Mouse (Mus musculus) MEL (cell line): ENCODE measurements around the gene Klf2. TPM values are rescaled to one million over a fixed set of nuclear protein-coding genes. Genes with fewer than 3 reads are reported as not detected.

Experiments
- DNase-seq: peaks from one replicate; pipeline ENCODE4 v3.0.0; 2011; ENCODE audit warnings: low read depth, low spot score
- H3K27ac ChIP-seq: 2 replicates; pipeline ENCODE4 v1.5.1; 2012; ENCODE audit warnings: low read depth, mild to moderate bottlenecking, control low read depth, low read length, moderate library complexity; ENCODE audit not compliant: control insufficient read depth
- H3K27me3 ChIP-seq, 2 experiments: fragments of 150-350 bp in 1 of 2; sonication (generic) in 1 of 2; 2 replicates each; pipeline ENCODE4 v1.6.1; 2012; ENCODE audit warnings: low read length in 2 of 2, mild to moderate bottlenecking in 2 of 2, improper control_type of control experiment in 1 of 2, moderate library complexity in 1 of 2; ENCODE audit not compliant: insufficient read depth in 2 of 2, control insufficient read depth in 1 of 2
- H3K36me3 ChIP-seq, 2 experiments: 2 replicates each; pipeline ENCODE4 v1.6.1; 2012 to 2014; ENCODE audit warnings: low read length in 2 of 2, improper control_type of control experiment in 1 of 2, inconsistent platforms in 1 of 2, mild to moderate bottlenecking in 1 of 2; ENCODE audit not compliant: insufficient read depth in 2 of 2, control insufficient read depth in 1 of 2
- H3K4me1 ChIP-seq, 2 experiments: fragments of 150-350 bp in 1 of 2; sonication (generic) in 1 of 2; 2 replicates each; pipeline ENCODE4 v1.6.1; 2012; ENCODE audit warnings: low read length in 2 of 2, improper control_type of control experiment in 1 of 2, mild to moderate bottlenecking in 1 of 2; ENCODE audit not compliant: insufficient read depth in 2 of 2, control insufficient read depth in 1 of 2
- H3K4me3 ChIP-seq, 2 experiments: fragments of 150-350 bp in 1 of 2; sonication (generic) in 1 of 2; 2 replicates each; pipeline ENCODE4 v1.5.1; 2012; ENCODE audit warnings: low read depth in 2 of 2, low read length in 2 of 2, mild to moderate bottlenecking in 2 of 2, moderate library complexity in 2 of 2, control low read depth in 1 of 2, improper control_type of control experiment in 1 of 2; ENCODE audit not compliant: control insufficient read depth in 1 of 2, insufficient read depth in 1 of 2
- H3K79me2 ChIP-seq: 2 replicates; pipeline ENCODE4 v1.6.1; 2012; ENCODE audit warnings: mild to moderate bottlenecking, low read length, moderate library complexity; ENCODE audit not compliant: control insufficient read depth, poor library complexity, insufficient read depth
- H3K9ac ChIP-seq: 2 replicates; pipeline ENCODE4 v1.6.1; 2012; ENCODE audit warnings: low read depth, mild to moderate bottlenecking, control low read depth, low read length, moderate library complexity; ENCODE audit not compliant: control insufficient read depth, poor library complexity, severe bottlenecking
- H3K9me3 ChIP-seq: fragments of 150-350 bp; sonication (generic); replicated peaks from 2 replicates; pipeline ENCODE4 v1.6.1; 2012; ENCODE audit warnings: mild to moderate bottlenecking, low read length, improper control_type of control experiment, moderate library complexity; ENCODE audit not compliant: insufficient read depth
- BHLHE40 ChIP-seq: IDR thresholded peaks from 2 replicates; pipeline ENCODE4 v1.6.1; 2012; ENCODE audit warnings: low read depth, mild to moderate bottlenecking, inconsistent platforms, low read length, improper control_type of control experiment, borderline replicate concordance
- CTCF ChIP-seq, 3 experiments: IDR thresholded peaks in 2 of 3; conservative IDR thresholded peaks in 1 of 3; 2 replicates each; pipeline ENCODE4 v1.5.1; 2011 to 2012; ENCODE audit warnings: low read length in 3 of 3, low read depth in 2 of 3, mild to moderate bottlenecking in 2 of 3, improper control_type of control experiment in 1 of 3, inconsistent platforms in 1 of 3, mixed read lengths in 1 of 3, moderate library complexity in 1 of 3; ENCODE audit not compliant: control insufficient read depth in 1 of 3, insufficient read depth in 1 of 3, poor library complexity in 1 of 3, severe bottlenecking in 1 of 3
- ETS1 ChIP-seq: IDR thresholded peaks from 2 replicates; pipeline ENCODE4 v1.6.1; 2012; ENCODE audit warnings: low read depth, mild to moderate bottlenecking, inconsistent platforms, low read length, improper control_type of control experiment, moderate library complexity
- KAT2A ChIP-seq: conservative IDR thresholded peaks from 2 replicates; pipeline ENCODE4 v1.6.1; 2012; ENCODE audit warnings: low read depth, low read length, improper control_type of control experiment, inconsistent platforms
- MAX ChIP-seq: IDR thresholded peaks from 2 replicates; pipeline ENCODE4 v1.6.1; 2011; ENCODE audit warnings: low read length, improper control_type of control experiment
- MAZ ChIP-seq: IDR thresholded peaks from 2 replicates; pipeline ENCODE4 v1.6.1; 2012; ENCODE audit warnings: low read depth, mild to moderate bottlenecking, inconsistent platforms, low read length, improper control_type of control experiment
- MXI1 ChIP-seq: IDR thresholded peaks from 2 replicates; pipeline ENCODE4 v1.6.1; 2011; ENCODE audit warnings: mild to moderate bottlenecking, low read depth, low read length, improper control_type of control experiment
- POLR2A ChIP-seq, 2 experiments: IDR thresholded peaks; 2 replicates each; pipeline ENCODE4 v1.6.1; 2011 to 2012; ENCODE audit warnings: low read length in 2 of 2, mild to moderate bottlenecking in 2 of 2, control low read depth in 1 of 2, improper control_type of control experiment in 1 of 2, low read depth in 1 of 2, moderate library complexity in 1 of 2; ENCODE audit not compliant: control insufficient read depth in 1 of 2, insufficient read depth in 1 of 2, poor library complexity in 1 of 2
- ZKSCAN1 ChIP-seq: IDR thresholded peaks from 2 replicates; pipeline ENCODE4 v1.6.1; 2012; ENCODE audit warnings: low read depth, mild to moderate bottlenecking, inconsistent platforms, low read length, improper control_type of control experiment, moderate library complexity
- ZNF384 ChIP-seq: IDR thresholded peaks from 2 replicates; pipeline ENCODE4 v1.6.1; 2012; ENCODE audit warnings: low read depth, mild to moderate bottlenecking, inconsistent platforms, low read length, improper control_type of control experiment
- polyA plus RNA-seq, 2 experiments: library from polyadenylated mRNA; stranded (reverse) in 1 of 2; unstranded in 1 of 2; fragments of >175 nt in 1 of 2; fragments of >200 nt in 1 of 2; gene quantifications; 2 replicates each; pipeline versions ENCODE4 v1.2.1 to v1.2.4; 2012; ENCODE audit warnings: low replicate concordance in 2 of 2, low read depth in 1 of 2; ENCODE audit not compliant: insufficient read length in 2 of 2, insufficient read depth in 1 of 2, missing spikeins in 1 of 2
- total RNA-seq: library from RNA; depleted of rRNA; stranded (reverse); fragments of 300-350 nt; gene quantifications from 2 replicates; pipeline ENCODE4 v1.2.3, GENCODE M21; 2012

Gene Klf2
- total and polyA plus RNA-seq, 3 experiments: not detected

GRCm38 (mm10) chr8:72330806-72331516, 12.1 kb downstream of the Klf2 start:
- Histone ChIP-seq H3K27me3 (no peaks in the 10 kb centered on the region), H3K9ac (no peak overlapping the region)

GRCm38 (mm10) chr8:72331631-72332030, 12.8 kb downstream of the Klf2 start:
- H3K27me3 ChIP-seq: no peaks in the 10 kb centered on the region
- H3K9me3 ChIP-seq: no peaks in the 10 kb centered on the region
- no peak overlapping the region for H3K27ac ChIP-seq
- no peaks in the 10 kb centered on the region for H3K79me2 ChIP-seq
- H3K4me3 ChIP-seq: no peak overlapping the region
- no peak for TF ChIP-seq POLR2A (IDR thresholded peaks at IDR 0.05; ENCODE audit: control insufficient read depth in 1 of 2, insufficient read depth in 1 of 2, low read depth in 1 of 2, low read length in 2 of 2, poor library complexity in 1 of 2)
- no peak for TF ChIP-seq ZNF384
- TF ChIP-seq MAZ: no peak
- TF ChIP-seq, all 39 proteins: peak for 0
- DNase-seq: no peak
- H3K4me1 ChIP-seq: no peaks in the 10 kb centered on the region
- no peak overlapping the region for H3K9ac ChIP-seq
- H3K36me3 ChIP-seq: no peaks in the 10 kb centered on the region

More at GRCm38 (mm10) chr8:72330806-72331516, 12.1 kb downstream of the Klf2 start:
- Histone ChIP-seq H3K79me2 (no peaks in the 10 kb centered on the region), H3K4me3 (no peak overlapping the region), H3K27ac (no peak overlapping the region), H3K36me3 (no peaks in the 10 kb centered on the region), H3K9me3 (no peaks in the 10 kb centered on the region), H3K4me1 (no peaks in the 10 kb centered on the region)
- no peak for DNase-seq
- TF ChIP-seq ZKSCAN1 (no peak), BHLHE40 (no peak), MXI1 (no peak), ETS1 (no peak), MAX (no peak), KAT2A (no peak), CTCF (IDR thresholded peaks at IDR 0.05 in 2 of 3, conservative IDR thresholded peaks at IDR 0.05 in 1 of 3; ENCODE audit: control insufficient read depth in 1 of 3, insufficient read depth in 1 of 3, low read depth in 2 of 3, low read length in 3 of 3, poor library complexity in 1 of 3, severe bottlenecking in 1 of 3) (no peak)

GRCm38 (mm10) chr8:72333429-72334143, 14.8 kb downstream of the Klf2 start:
- TF ChIP-seq ZNF384: no peak
- Histone ChIP-seq H3K27me3 (no peaks in the 10 kb centered on the region), H3K27ac (no peak overlapping the region), H3K4me3 (no peak overlapping the region), H3K79me2 (no peaks in the 10 kb centered on the region), H3K9me3 (no peaks in the 10 kb centered on the region), H3K9ac (no peak overlapping the region), H3K4me1 (no peaks in the 10 kb centered on the region), H3K36me3 (no peaks in the 10 kb centered on the region)
- DNase-seq: no peak
